29 mouse cellular contexts compared by ENCODE assay signal in the genomic region with DNA sequence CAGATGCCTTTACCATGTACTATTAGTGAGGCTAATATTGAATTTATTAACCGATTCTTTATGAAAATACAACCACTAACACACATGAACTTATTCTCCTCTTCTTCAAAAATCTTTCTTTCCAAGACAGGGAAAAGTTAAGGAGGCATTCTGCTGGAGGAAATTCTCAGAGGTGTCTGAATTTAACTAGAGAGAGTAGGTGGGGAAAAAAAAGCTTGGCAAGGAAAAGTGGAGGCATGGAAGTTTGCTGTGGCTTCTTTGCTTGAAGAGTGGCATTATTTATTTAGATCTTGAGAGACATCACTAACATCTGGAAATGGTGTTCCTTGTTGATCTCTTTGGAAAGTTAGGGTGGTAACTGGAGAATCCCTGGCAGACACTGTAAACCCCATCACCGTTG.
"Had no signal": no experiment of that assay in that cellular context is flagged by ENCODE, and none has a peak within 500 bp of the region (broad histone marks: within the 10 kb centered on the region; RNA-seq: fewer than 3 reads in every experiment).

No protein-coding gene starts in this region.

- H3K27me3 ChIP-seq: limb, embryonic 12.5 days; limb, embryonic 13.5 days; limb, embryonic 15.5 days; liver, embryonic 12.5 days; liver, embryonic 13.5 days; liver, embryonic 15.5 days; lung, embryonic 15.5 days; megakaryocyte, embryonic 14.5 days; midbrain, embryonic 12.5 days; midbrain, embryonic 13.5 days; midbrain, embryonic 15.5 days had no signal

- ATAC-seq: liver, embryonic 12.5 days; liver, postnatal 0 days; lung, postnatal 0 days; midbrain, embryonic 13.5 days; midbrain, embryonic 15.5 days; midbrain, embryonic 16.5 days had no signal

- DNase-seq: left cerebral cortex, postnatal 4 days; liver; liver, embryonic 13.5 days; liver, postnatal 0 days; lung, adult 18-20 months; lung, adult 2 months; lung, embryonic 14.5 days; lung, postnatal 10 days; lung, postnatal 14 days; lung, postnatal 36 days; lung, postnatal 4 days; midbrain, embryonic 14.5 days had no signal

- H3K4me1 ChIP-seq: limb, embryonic 10.5 days; limb, embryonic 12.5 days; limb, embryonic 13.5 days; limb, embryonic 15.5 days; liver, embryonic 12.5 days; liver, embryonic 13.5 days; liver, embryonic 15.5 days; lung, embryonic 15.5 days; megakaryocyte, embryonic 14.5 days; midbrain, embryonic 10.5 days; midbrain, embryonic 12.5 days; midbrain, embryonic 13.5 days; midbrain, embryonic 15.5 days had no signal

- H3K27ac ChIP-seq: limb, embryonic 10.5 days; limb, embryonic 12.5 days; limb, embryonic 13.5 days; limb, embryonic 15.5 days; liver, embryonic 12.5 days; liver, embryonic 13.5 days; liver, embryonic 14.5 days; liver, embryonic 15.5 days; lung, embryonic 15.5 days; macrophage; midbrain, embryonic 10.5 days; midbrain, embryonic 12.5 days; midbrain, embryonic 13.5 days; midbrain, embryonic 15.5 days had no signal

- H3K4me3 ChIP-seq: limb, embryonic 10.5 days; limb, embryonic 12.5 days; limb, embryonic 13.5 days; limb, embryonic 15.5 days; liver, embryonic 12.5 days; liver, embryonic 13.5 days; liver, embryonic 15.5 days; lung, embryonic 15.5 days; megakaryocyte, embryonic 14.5 days; midbrain, embryonic 10.5 days; midbrain, embryonic 12.5 days; midbrain, embryonic 13.5 days; midbrain, embryonic 15.5 days; myocyte had no signal

- H3K36me3 ChIP-seq: limb, embryonic 10.5 days; limb, embryonic 12.5 days; limb, embryonic 13.5 days; limb, embryonic 15.5 days; liver, embryonic 12.5 days; liver, embryonic 13.5 days; liver, embryonic 15.5 days; lung, embryonic 15.5 days; midbrain, embryonic 10.5 days; midbrain, embryonic 12.5 days; midbrain, embryonic 13.5 days; midbrain, embryonic 15.5 days had no signal
